Mouse (Mus musculus) embryo, embryonic 10.5 days (tissue): ENCODE data around the gene Rps6ka5.

Source experiments
- DNase-seq: peaks from one replicate; pipeline ENCODE4 v3.0.0-alpha.2; 2015; ENCODE audit warnings: low spot score

Gene Rps6ka5

GRCm38 (mm10) chr12:100594700-100595099, 132.1 kb downstream of the Rps6ka5 start:
- no peak for DNase-seq

- DNase-seq: no peak
Measured at GRCm38 (mm10) chr12:100586601-100587000, 140.2 kb downstream of the Rps6ka5 start.

- no peak for DNase-seq
Measured at GRCm38 (mm10) chr12:100579221-100579620, 147.6 kb downstream of the Rps6ka5 start.

- DNase-seq: peak; percentile 79
Measured at GRCm38 (mm10) chr12:100578291-100578690, 148.5 kb downstream of the Rps6ka5 start.

GRCm38 (mm10) chr12:100575739-100576138, 151.0 kb downstream of the Rps6ka5 start:
- DNase-seq: no peak

GRCm38 (mm10) chr12:100570522-100571072, 156.2 kb downstream of the Rps6ka5 start:
- peak; percentile 7 for DNase-seq

- DNase-seq: no peak
Measured at GRCm38 (mm10) chr12:100568831-100569230, 158.0 kb downstream of the Rps6ka5 start.

GRCm38 (mm10) chr12:100568105-100568504, 158.7 kb downstream of the Rps6ka5 start:
- no peak for DNase-seq

- no peak for DNase-seq
Measured at GRCm38 (mm10) chr12:100567627-100568026, 159.2 kb downstream of the Rps6ka5 start.

GRCm38 (mm10) chr12:100553675-100554074, 173.1 kb downstream of the Rps6ka5 start:
- no peak for DNase-seq

GRCm38 (mm10) chr12:100551972-100552371, 174.8 kb downstream of the Rps6ka5 start:
- no peak for DNase-seq

- DNase-seq: no peak
Measured at GRCm38 (mm10) chr12:100544194-100544567, 182.6 kb downstream of the Rps6ka5 start.

GRCm38 (mm10) chr12:100543437-100544193, 183.2 kb downstream of the Rps6ka5 start:
- no peak for DNase-seq

GRCm38 (mm10) chr12:100542494-100542893, 184.3 kb downstream of the Rps6ka5 start:
- no peak for DNase-seq

- DNase-seq: no peak
Measured at GRCm38 (mm10) chr12:100542076-100542475, 184.7 kb downstream of the Rps6ka5 start.

- DNase-seq: no peak
Measured at GRCm38 (mm10) chr12:100539158-100539714, 187.5 kb downstream of the Rps6ka5 start.

GRCm38 (mm10) chr12:100538445-100539157, 188.2 kb downstream of the Rps6ka5 start:
- DNase-seq: no peak

GRCm38 (mm10) chr12:100537091-100537490, 189.7 kb downstream of the Rps6ka5 start:
- DNase-seq: no peak

GRCm38 (mm10) chr12:100535028-100535427, 191.8 kb downstream of the Rps6ka5 start:
- no peak for DNase-seq

GRCm38 (mm10) chr12:100534028-100534427, 192.8 kb downstream of the Rps6ka5 start:
- peak; percentile 36 for DNase-seq

- no peak for DNase-seq
Measured at GRCm38 (mm10) chr12:100533209-100533608, 193.6 kb downstream of the Rps6ka5 start.

GRCm38 (mm10) chr12:100531740-100532139, 195.0 kb downstream of the Rps6ka5 start:
- DNase-seq: no peak

GRCm38 (mm10) chr12:100530871-100531270, 195.9 kb downstream of the Rps6ka5 start:
- DNase-seq: no peak
